Mouse (Mus musculus): ENCODE results near the gene Ankrd61.

GRCm38 (mm10) chr5:143943231-143944125, 46.0 kb upstream of the Ankrd61 start:
- TF ChIP-seq MAX (IDR thresholded peaks at IDR 0.05; ENCODE audit: low read depth) (no peak), E2F4 (IDR thresholded peaks at IDR 0.05; ENCODE audit: insufficient read depth) (no peak), POLR2A (IDR thresholded peaks at IDR 0.05; ENCODE audit: insufficient read length, low read depth) (no peak), MYOD1 (IDR thresholded peaks at IDR 0.05; ENCODE audit: control insufficient read depth in 1 of 3, insufficient read length in 2 of 3, low read depth in 2 of 3) (no peak), POLR2AphosphoS2 (IDR thresholded peaks at IDR 0.05; ENCODE audit: insufficient read length, low read depth) (no peak), SRF (IDR thresholded peaks at IDR 0.05; ENCODE audit: control insufficient read depth, insufficient read length, low read depth) (no peak), MYOG (IDR thresholded peaks at IDR 0.05; ENCODE audit: control insufficient read depth in 1 of 3, insufficient read depth in 1 of 3, insufficient read length in 2 of 3, low read depth in 2 of 3) (no peak), CEBPB (IDR thresholded peaks at IDR 0.05; ENCODE audit: insufficient read depth, poor library complexity, severe bottlenecking) (no peak)
